Mouse (Mus musculus) urinary bladder, postnatal 36 days (tissue): ENCODE results near the gene Acap1.
A peak's percentile ranks its signal among the peaks of the same experiment; 100 is the strongest.

ENCODE experiments used
- DNase-seq, 2 experiments: peaks; one replicate each; pipeline ENCODE4 v3.0.0; 2022; ENCODE audit warnings: low spot score in 2 of 2, mixed read lengths in 1 of 2

The Acap1 gene

GRCm38 (mm10) chr11:69837952-69838713, 57.2 kb downstream of the Acap1 start, which contains the start of gene Tmem256:
Tmem256 (plus strand) TSS chr11:69838514.
- peak; percentile 91 to 96 for DNase-seq

GRCm38 (mm10) chr11:69837604-69837951, 57.8 kb downstream of the Acap1 start, which contains the start of gene Nlgn2:
Nlgn2 (minus strand) TSS chr11:69837784.
- no peak for DNase-seq

GRCm38 (mm10) chr11:69836703-69837576, 58.4 kb downstream of the Acap1 start:
- peak in 1 of 2 experiments; percentile 32 for DNase-seq

- no peak for DNase-seq
These were observed 59.4 kb downstream of the Acap1 start for GRCm38 (mm10) chr11:69835966-69836335.

- no peak for DNase-seq
These were observed 59.9 kb downstream of the Acap1 start for GRCm38 (mm10) chr11:69835326-69835965.

GRCm38 (mm10) chr11:69834001-69834549, 61.3 kb downstream of the Acap1 start:
- peak in 1 of 2 experiments; percentile 31 for DNase-seq

GRCm38 (mm10) chr11:69833554-69833953, 61.8 kb downstream of the Acap1 start:
- DNase-seq, result no peak
